Mouse (Mus musculus): Measurements from ENCODE around the gene Trpc4.

The Trpc4 gene

DNA sequence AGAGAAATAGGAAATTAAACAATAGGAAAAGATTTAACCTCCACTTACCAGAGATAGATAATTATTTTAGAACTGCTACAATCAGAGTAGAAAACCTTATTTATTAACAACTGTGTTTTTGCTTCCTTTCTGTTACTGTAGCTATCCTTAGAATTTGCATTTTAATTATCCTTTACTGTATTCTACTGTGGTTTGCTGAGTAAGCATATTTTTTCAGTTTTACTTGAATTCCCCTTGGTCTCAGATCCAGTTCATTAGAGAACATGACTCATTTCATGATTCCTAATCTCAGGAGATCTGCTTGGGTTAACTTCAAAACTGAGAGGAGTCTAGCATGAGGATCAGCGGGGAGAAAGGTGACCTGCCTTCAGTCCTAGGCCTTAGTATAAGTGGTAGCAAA lies 111.1 kb downstream of the Trpc4 start:
- intact Hi-C loops (cut with DNase I): no loop called here

- intact Hi-C loops (cut with DNase I): no loop called here
These were observed 113.3 kb downstream of the Trpc4 start for GRCm38 (mm10) chr3:54269180-54269579.

DNA sequence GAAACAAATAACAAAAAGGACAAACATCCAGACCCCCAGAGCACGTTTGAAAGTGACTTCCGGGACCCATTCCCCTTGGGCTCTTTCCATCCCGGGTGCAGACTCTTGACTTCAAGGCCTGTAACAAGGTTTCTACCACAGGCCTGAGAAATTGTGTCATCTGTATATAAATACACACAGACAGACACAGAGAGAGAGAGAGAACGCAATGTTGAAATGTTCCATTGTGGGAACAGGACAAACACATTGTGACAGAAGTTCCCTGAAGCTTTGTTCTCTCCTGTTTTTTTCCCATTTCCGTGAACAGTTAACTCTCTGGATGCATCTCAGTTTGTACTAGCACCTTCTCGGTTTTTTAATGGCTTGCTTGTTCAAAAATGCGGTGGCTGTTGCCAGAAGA lies 118.8 kb downstream of the Trpc4 start:
- intact Hi-C loops (cut with DNase I): no loop called here

GRCm38 (mm10) chr3:54289731-54290130 lies 133.9 kb downstream of the Trpc4 start:
- intact Hi-C loops (cut with DNase I): no loop called here

DNA sequence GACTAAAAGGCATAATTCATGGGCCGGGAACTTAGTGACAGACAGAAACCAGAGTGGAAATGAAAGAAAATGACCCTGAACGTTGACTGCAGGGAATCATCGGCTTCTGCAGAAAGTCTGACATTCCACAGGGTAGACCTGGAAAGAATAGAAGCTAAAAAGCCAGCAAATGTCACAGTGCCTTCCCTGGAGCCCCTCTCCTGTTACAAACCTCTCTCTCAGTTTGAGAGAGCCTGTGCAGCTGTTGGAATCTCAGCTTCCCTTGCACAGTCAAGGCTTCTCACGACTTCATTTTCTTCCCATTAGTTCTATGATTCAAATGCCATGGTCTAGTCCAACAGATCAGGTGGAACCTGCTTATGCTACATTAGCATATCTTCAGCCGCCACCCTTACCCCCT lies 154.8 kb downstream of the Trpc4 start:
- intact Hi-C loops (cut with DNase I): no loop called here

DNA sequence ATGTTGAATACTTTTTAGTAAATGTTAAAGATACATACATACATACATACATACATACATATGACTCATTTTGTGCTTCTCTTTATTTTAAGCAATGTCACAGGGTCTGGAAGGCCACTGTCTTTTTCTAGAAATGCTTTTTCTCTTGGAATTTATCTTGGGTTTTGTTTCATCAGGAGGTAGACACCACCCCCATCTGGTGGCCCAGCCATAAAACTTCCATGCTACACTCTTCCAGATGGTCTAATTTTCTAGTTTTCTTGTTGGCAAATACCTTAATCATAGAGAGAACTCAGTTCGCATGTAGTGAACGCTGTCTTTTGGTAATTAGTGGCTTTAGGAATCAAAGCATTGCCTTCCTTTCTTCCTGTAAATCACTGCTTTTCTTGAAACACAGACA lies 158.2 kb downstream of the Trpc4 start:
- intact Hi-C loops (cut with DNase I): no loop called here

DNA sequence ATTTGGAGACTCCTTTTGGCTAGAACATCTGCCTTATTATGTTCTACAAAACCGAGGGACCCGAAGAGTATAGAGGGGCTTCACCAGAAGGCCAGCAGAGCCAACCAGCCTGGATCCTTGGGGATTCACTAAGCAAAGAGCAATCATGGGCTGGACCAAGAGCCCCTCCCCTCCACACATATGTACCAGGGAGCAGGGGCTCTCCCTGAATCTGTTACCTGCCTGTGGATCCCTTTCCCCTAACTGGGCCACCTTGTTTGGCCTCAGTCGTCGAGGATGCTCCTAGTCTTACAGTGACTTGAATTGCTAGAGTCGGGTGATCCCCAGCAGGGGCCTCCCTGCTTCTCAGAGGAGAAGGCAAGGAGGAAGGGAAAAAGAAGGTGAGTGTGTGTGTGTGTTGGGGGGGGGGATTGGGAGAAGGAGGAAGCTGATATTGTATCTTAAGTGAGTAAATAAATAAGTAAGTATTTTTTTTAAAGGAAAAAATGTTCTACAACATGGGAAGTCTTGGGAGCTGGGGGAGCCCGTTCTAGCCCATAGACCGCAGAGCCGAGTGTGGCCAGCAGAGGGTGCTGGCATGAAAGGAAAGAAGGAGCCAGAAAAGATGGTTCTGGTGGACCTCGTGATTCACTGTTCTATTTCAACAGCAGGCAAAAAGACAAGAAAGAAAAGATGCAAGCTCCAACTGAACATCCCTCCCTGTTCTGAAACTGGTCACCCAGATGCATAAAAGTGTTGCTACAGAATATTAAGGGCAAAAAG lies 197.2 kb downstream of the Trpc4 start:
- intact Hi-C loops (cut with DNase I): loop anchor here (2.0 to 10.0 kb wide), 3 partner anchors 320 to 618 kb away; no protein-coding TSS in a partner anchor

- intact Hi-C loops (cut with DNase I): loop anchor here (5.0 to 10.0 kb wide), 4 partner anchors 170 to 623 kb away; no protein-coding TSS in a partner anchor
These were observed 201.7 kb downstream of the Trpc4 start for GRCm38 (mm10) chr3:54357561-54357960.

GRCm38 (mm10) chr3:54358463-54359189 lies 202.8 kb downstream of the Trpc4 start:
- intact Hi-C loops (cut with DNase I): loop anchor here (5.0 to 10.0 kb wide), 4 partner anchors 169 to 624 kb away; no protein-coding TSS in a partner anchor

DNA sequence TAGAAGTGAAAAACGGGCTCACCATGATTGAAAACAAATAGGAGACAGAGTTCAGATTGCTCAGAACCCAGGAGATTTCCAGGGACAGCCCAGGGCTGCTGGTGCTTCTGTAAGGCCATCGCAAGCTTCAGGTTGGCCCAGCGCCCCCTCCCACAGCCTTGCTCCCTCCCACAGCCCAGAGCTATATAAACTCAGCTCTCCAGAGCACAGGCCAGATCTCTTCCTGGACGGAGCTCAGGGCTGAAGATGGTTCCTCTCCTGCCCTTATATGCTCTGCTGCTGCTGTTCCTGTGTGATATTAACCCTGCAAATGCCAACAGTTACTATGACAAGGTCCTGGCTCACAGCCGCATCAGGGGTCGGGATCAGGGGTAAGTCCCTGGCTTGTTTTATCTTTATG lies 205.1 kb downstream of the Trpc4 start, which contains the start of gene Postn:
Gene Postn, plus strand, starts transcription at position 213 of the 400 bp plus-strand sequence.
- intact Hi-C loops (cut with DNase I): no loop called here

DNA sequence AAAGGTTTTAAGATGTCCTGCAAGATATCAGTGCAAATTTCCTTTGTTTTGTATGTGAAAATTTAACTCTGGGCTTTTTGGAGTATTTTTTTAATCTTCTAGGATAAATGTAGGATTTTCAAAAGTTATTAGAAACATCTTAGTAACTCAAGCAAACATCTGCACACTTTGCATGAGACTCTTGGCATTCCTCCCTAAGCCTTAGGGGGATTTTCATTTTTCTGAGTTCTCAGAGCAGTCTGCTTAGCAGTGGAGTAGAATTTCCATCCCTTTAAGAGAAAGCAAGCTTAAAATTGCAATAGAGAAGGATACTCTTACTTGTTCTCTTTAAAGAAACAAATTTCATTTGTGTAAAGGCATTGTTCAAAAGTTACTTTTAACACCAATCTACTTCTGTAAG lies 205.8 kb downstream of the Trpc4 start:
- intact Hi-C loops (cut with DNase I): no loop called here

Measured in adrenal gland (tissue).